Mouse (Mus musculus) hindbrain, postnatal 0 days (tissue): ENCODE results near the gene Plch2. TPM values are rescaled to one million over a fixed set of nuclear protein-coding genes. Genes with fewer than 3 reads are reported as not detected.

ENCODE experiments used
- ATAC-seq: fragments of 200-750 bp; cut with Nextera tagmentation; 2 replicates; pipeline ENCODE4 v1.8.0; 2017; ENCODE audit warnings: mild to moderate bottlenecking, moderate TSS enrichment, moderate library complexity
- DNase-seq: peaks from one replicate; pipeline ENCODE4 v3.0.0-alpha.2; 2015; ENCODE audit warnings: low spot score
- H3K27ac ChIP-seq: fragments of 300-500 bp; sonication (generic); 2 replicates; pipeline ENCODE4 v1.5.1; 2014; ENCODE audit warnings: mild to moderate bottlenecking
- H3K27me3 ChIP-seq: fragments of 300-500 bp; sonication (generic); 2 replicates; pipeline ENCODE4 v1.6.1; 2014; ENCODE audit warnings: low read length, mixed read lengths; ENCODE audit not compliant: insufficient read depth
- H3K36me3 ChIP-seq: fragments of 300-500 bp; sonication (generic); 2 replicates; pipeline ENCODE4 v1.6.1; 2014; ENCODE audit warnings: low read length, mixed read lengths; ENCODE audit not compliant: insufficient read depth
- H3K4me1 ChIP-seq: fragments of 300-500 bp; sonication (generic); 2 replicates; pipeline ENCODE4 v1.6.1; 2014; ENCODE audit warnings: antibody characterized with exemption, low read length, mixed read lengths; ENCODE audit not compliant: insufficient read depth
- H3K4me2 ChIP-seq: fragments of 300-500 bp; sonication (generic); 2 replicates; pipeline ENCODE4 v1.6.1; 2014; ENCODE audit warnings: low read depth, mild to moderate bottlenecking, low read length, moderate library complexity, mixed read lengths
- H3K4me3 ChIP-seq: fragments of 300-500 bp; sonication (generic); 2 replicates; pipeline ENCODE4 v1.5.1; 2014; ENCODE audit warnings: low read length
- H3K9ac ChIP-seq: fragments of 300-500 bp; sonication (generic); replicated peaks from 2 replicates; pipeline ENCODE4 v1.6.1; 2014; ENCODE audit warnings: mild to moderate bottlenecking, low read length, moderate library complexity, mixed read lengths
- H3K9me3 ChIP-seq: fragments of 300-500 bp; sonication (generic); 2 replicates; pipeline ENCODE4 v1.6.1; 2016; ENCODE audit warnings: low read length, mixed read lengths
- CTCF ChIP-seq: IDR thresholded peaks from 2 replicates; pipeline ENCODE4 v1.5.1; 2016; ENCODE audit warnings: antibody characterized with exemption, control low read depth, low read depth
- WGBS: fragments of 180-500 bp; shearing (Covaris S2); extraction: QIAGEN DNeasy Blood & Tissue Kit; methylation state at CpG from one replicate; pipeline ENCODE4 v1.1.7; 2014; 5-methylcytosine and 5-hydroxymethylcytosine counted together
- polyA plus RNA-seq: library from polyadenylated mRNA; unstranded; fragments of >200 nt; fragmentation: Nextera tagmentation; extraction: Ambion mirVana; gene quantifications from 2 replicates; pipeline ENCODE4 v1.2.1, GENCODE M21; 2015
- total RNA-seq: library from RNA; depleted of rRNA; stranded (reverse); fragments of >200 nt; gene quantifications from 2 replicates; pipeline ENCODE4 v1.2.3, GENCODE M21; 2014; rRNA removed

The Plch2 gene
- total and polyA plus RNA-seq, 2 experiments from 2014 or later, result 12.5 to 45.7 TPM

DNA sequence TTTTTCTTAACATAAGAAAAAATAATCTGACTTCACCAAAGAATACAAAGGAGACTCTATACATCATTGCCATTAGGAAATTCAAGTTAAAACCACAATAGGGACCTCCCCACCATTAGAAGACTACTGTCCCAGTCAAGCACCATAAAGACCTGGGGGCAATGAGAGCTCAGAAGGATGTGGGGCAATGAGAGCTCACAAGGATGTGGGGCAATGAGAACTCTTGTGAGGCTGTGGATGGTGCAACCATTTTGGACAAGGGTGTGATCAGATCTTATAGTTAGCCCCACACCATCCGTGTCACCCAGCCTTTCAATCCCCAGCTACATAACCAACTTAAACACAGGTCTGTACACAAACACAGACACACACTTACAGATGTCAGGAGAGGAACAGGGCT lies 118.8 kb downstream of the Plch2 start:
- ATAC-seq, result no peak
- peaks cover 8% of the 10 kb centered on the region; the same call in 1 of the 2 replicates for H3K4me1 ChIP-seq
- no peaks in the 10 kb centered on the region for H3K9me3 ChIP-seq
- DNase-seq, result no peak
- no peaks in the 10 kb centered on the region for H3K36me3 ChIP-seq
- 76% methylated on average over 1 of the region's 1 CpGs for WGBS
- TF ChIP-seq CTCF, result no peak
- H3K27me3 ChIP-seq, result no peaks in the 10 kb centered on the region
- H3K4me3 ChIP-seq, result no peak overlapping the region
- H3K9ac ChIP-seq, result no peak overlapping the region
- H3K27ac ChIP-seq, result no peak overlapping the region
- H3K4me2 ChIP-seq, result no peak overlapping the region

DNA sequence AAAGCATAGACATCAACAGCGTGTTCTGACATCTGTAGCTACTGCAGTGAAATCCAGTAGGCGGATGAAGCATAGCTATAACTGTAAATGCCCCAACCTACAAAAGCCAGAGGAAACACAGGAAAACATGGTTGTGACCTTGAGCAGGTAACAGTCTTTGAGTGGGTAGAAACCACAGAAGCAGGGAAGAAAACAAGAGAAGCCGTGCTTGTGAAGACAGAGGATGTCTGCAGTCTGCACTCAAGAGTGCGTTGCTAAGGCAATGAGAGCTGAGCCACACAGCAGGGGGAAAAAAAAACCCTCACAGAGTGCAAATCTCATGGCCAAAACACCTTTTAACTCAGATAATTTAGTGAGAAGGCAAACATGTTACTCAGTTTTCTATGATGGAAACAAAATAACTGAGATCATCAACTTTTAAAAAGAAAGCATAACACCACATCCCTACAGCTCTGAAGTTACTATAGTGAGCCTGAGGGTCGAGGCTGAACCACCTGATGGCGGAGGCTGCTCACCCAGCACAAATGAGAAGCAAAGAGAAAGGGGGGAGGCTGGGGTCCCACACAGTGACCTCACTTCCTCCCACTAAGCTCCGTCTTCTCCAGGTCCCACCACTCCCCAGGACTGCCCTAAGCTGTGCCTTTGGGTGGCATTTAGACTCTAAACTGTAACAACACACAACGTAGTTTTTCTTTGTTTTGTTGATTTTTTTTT lies 119.9 kb downstream of the Plch2 start:
- Histone ChIP-seq H3K27ac (no peak overlapping the region), H3K4me3 (no peak overlapping the region), H3K27me3 (no peaks in the 10 kb centered on the region), H3K4me1 (peaks cover 8% of the 10 kb centered on the region; the same call in 1 of the 2 replicates), H3K9ac (no peak overlapping the region), H3K9me3 (no peaks in the 10 kb centered on the region), H3K4me2 (no peak overlapping the region), H3K36me3 (no peaks in the 10 kb centered on the region)
- DNase-seq, result no peak
- WGBS, result 45% methylated on average over 8 of the region's 8 CpGs
- no peak for TF ChIP-seq CTCF
- no peak for ATAC-seq

DNA sequence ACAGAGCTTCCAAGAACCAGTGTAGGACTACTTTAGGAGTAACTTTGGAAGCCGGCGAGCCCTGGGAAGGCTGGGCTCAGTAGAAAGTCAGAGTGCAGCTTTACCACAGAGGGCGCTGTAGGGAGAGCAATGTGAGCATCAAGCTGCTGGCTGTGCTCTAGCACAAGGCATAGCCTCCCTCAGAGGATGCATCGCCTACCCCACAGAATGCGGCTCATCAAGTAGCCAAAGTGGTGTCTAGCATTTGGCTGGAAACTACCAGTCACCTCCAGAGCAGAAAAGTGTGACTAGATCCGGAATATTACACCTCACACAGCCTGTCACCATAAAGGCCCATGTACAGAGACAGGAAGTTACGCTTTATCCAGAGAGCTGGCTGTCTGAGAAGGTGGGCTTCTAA lies 120.8 kb downstream of the Plch2 start:
- Histone ChIP-seq H3K9ac (no peak overlapping the region), H3K4me3 (no peak overlapping the region), H3K4me1 (peaks cover 8% of the 10 kb centered on the region; the same call in 1 of the 2 replicates), H3K4me2 (no peak overlapping the region), H3K36me3 (no peaks in the 10 kb centered on the region), H3K27me3 (no peaks in the 10 kb centered on the region), H3K9me3 (no peaks in the 10 kb centered on the region), H3K27ac (no peak overlapping the region)
- ATAC-seq (no peak), DNase-seq (no peak)
- 81% methylated on average over 7 of the region's 7 CpGs for WGBS
- TF ChIP-seq CTCF, result peak; percentile 29; the same call in 1 of the 2 replicates

DNA sequence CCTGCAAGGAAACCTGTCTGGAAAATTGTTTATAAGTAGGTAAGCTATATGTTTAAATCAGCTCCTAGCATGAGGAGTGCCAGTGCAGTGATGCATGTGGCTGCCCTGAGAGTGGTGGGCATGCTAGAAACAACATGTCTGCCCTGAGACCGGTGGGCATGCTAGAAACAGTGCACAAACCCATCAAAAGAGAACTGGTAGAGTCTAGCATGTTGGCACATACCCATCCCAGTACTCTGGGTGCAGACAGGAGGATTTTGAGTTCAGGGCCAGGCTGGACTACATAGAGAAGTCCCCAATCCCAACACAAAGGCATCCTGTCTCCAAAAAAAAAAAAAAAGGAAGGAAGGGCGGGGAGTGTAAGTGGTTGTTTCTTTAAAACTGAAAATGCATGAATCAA lies 121.8 kb downstream of the Plch2 start:
- no peak overlapping the region for H3K4me3 ChIP-seq
- no peaks in the 10 kb centered on the region for H3K9me3 ChIP-seq
- H3K27ac ChIP-seq, result no peak overlapping the region
- no peak for ATAC-seq
- no peak for TF ChIP-seq CTCF
- H3K36me3 ChIP-seq, result no peaks in the 10 kb centered on the region
- no peak overlapping the region for H3K4me2 ChIP-seq
- DNase-seq, result no peak
- WGBS, result 99% methylated on average over 2 of the region's 2 CpGs
- H3K27me3 ChIP-seq, result no peaks in the 10 kb centered on the region
- peaks cover 8% of the 10 kb centered on the region; the same call in 1 of the 2 replicates for H3K4me1 ChIP-seq
- H3K9ac ChIP-seq, result no peak overlapping the region

DNA sequence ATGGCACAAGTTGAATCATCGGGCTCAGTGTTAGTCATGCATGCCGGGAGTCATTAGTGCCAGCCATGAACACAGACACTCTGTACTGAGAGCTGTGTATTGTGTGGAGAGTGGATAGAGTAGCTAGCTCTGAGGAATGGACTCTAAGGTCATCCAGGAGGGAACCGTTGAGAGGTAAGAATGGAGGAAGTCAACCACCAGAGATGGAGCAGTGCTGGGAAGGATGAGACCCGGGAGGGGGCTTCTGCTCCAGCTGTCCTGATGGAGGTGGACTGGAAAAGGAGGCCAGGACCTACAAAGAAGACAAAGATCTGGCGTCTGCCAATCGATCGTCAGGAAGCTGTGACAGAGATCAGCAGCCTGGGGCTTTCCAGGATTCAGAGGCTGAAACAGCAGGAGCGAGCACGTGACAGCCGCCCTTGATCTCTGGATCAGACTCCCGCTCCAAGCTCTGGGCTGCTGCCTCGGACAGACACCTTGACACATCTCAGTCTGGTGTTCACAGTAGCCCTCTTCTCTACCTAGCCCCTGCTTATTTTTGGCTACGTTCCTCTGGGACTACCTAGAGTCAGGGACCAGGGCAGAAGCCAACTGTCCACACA lies 123.2 kb downstream of the Plch2 start:
- DNase-seq (no peak), ATAC-seq (no peak)
- WGBS, result 57% methylated on average over 13 of the region's 13 CpGs
- no peaks in the 10 kb centered on the region for H3K9me3 ChIP-seq
- no peak overlapping the region for H3K9ac ChIP-seq
- H3K4me1 ChIP-seq, result peaks cover 8% of the 10 kb centered on the region; the same call in 1 of the 2 replicates
- H3K36me3 ChIP-seq, result no peaks in the 10 kb centered on the region
- H3K27ac ChIP-seq, result no peak overlapping the region
- H3K4me2 ChIP-seq, result no peak overlapping the region
- no peak for TF ChIP-seq CTCF
- no peak overlapping the region for H3K4me3 ChIP-seq
- no peaks in the 10 kb centered on the region for H3K27me3 ChIP-seq

Other genes starting within 250 kb of the Plch2 start
- 3.0 and 3.3 TPM in 2 replicates for gene Ttc34, start 219.3 kb downstream of the Plch2 start, total RNA-seq
- gene Ttc34, start 219.3 kb downstream of the Plch2 start, polyA plus RNA-seq, result 2.3 and 2.7 TPM in 2 replicates
- gene Mmel1, start 187.2 kb downstream of the Plch2 start, total RNA-seq, result 1.0 and 1.6 TPM in 2 replicates
- gene Mmel1, start 187.2 kb downstream of the Plch2 start, polyA plus RNA-seq, result 0.93 TPM in 2 replicates
- 33.5 and 47.3 TPM in 2 replicates for gene Fam213b, start 157.6 kb downstream of the Plch2 start, total RNA-seq
- gene Fam213b, start 157.6 kb downstream of the Plch2 start, polyA plus RNA-seq, result 78.2 and 83.8 TPM in 2 replicates
- gene Tnfrsf14, start 128.2 kb downstream of the Plch2 start, total RNA-seq, result 0.52 TPM in 1 of 2 replicates, not detected in the other
- gene Tnfrsf14, start 128.2 kb downstream of the Plch2 start, polyA plus RNA-seq, result 0.16 and 0.29 TPM in 2 replicates
- gene Hes5, start 95.9 kb downstream of the Plch2 start, total RNA-seq, result 149 and 177 TPM in 2 replicates
- 106 and 122 TPM in 2 replicates for gene Hes5, start 95.9 kb downstream of the Plch2 start, polyA plus RNA-seq
- gene Pank4, start 92.7 kb downstream of the Plch2 start, total RNA-seq, result 34.5 and 40.9 TPM in 2 replicates
- gene Pank4, start 92.7 kb downstream of the Plch2 start, polyA plus RNA-seq, result 25.2 and 28.1 TPM in 2 replicates
- gene Pex10, start 10.2 kb upstream of the Plch2 start, total RNA-seq, result 12.8 and 20.2 TPM in 2 replicates
- gene Pex10, start 10.2 kb upstream of the Plch2 start, polyA plus RNA-seq, result 15.4 and 15.9 TPM in 2 replicates
- 85.4 and 93.5 TPM in 2 replicates for gene Rer1, start 29.6 kb upstream of the Plch2 start, total RNA-seq
- 129 and 136 TPM in 2 replicates for gene Rer1, start 29.6 kb upstream of the Plch2 start, polyA plus RNA-seq
- 0.86 and 9.0 TPM in 2 replicates for gene Morn1, start 29.8 kb upstream of the Plch2 start, total RNA-seq
- 8.9 and 10.0 TPM in 2 replicates for gene Morn1, start 29.8 kb upstream of the Plch2 start, polyA plus RNA-seq
- gene Ski, start 165.8 kb upstream of the Plch2 start, total RNA-seq, result 69.8 and 71.3 TPM in 2 replicates
- 8.8 and 9.5 TPM in 2 replicates for gene Ski, start 165.8 kb upstream of the Plch2 start, polyA plus RNA-seq
- gene Faap20, start 193.0 kb upstream of the Plch2 start, total RNA-seq, result 51.2 and 61.4 TPM in 2 replicates
- 60.8 and 62.5 TPM in 2 replicates for gene Faap20, start 193.0 kb upstream of the Plch2 start, polyA plus RNA-seq